Mouse (Mus musculus): Measurements from ENCODE around the gene Cyp2s1.

GRCm38 (mm10) chr7:25753643-25754438 is 62.9 kb downstream of the Cyp2s1 start:
- TF ChIP-seq CTCF (conservative IDR thresholded peaks at IDR 0.05; ENCODE audit: insufficient read depth, insufficient read length, low read depth, low read length) (no peak), POLR2A (IDR thresholded peaks at IDR 0.05; ENCODE audit: low read depth, low read length) (no peak)
